Mouse (Mus musculus) T-cell, adult 2 months (primary cell): ENCODE measurements around the gene Ciao2a.

ENCODE experiments used
- DNase-seq: peaks from one replicate; pipeline ENCODE4 v3.0.0; 2022; ENCODE audit warnings: low spot score

Ciao2a gene

GRCm38 (mm10) chr9:66162995-66163394 lies 36.6 kb downstream of the Ciao2a start:
- no peak for DNase-seq

DNA sequence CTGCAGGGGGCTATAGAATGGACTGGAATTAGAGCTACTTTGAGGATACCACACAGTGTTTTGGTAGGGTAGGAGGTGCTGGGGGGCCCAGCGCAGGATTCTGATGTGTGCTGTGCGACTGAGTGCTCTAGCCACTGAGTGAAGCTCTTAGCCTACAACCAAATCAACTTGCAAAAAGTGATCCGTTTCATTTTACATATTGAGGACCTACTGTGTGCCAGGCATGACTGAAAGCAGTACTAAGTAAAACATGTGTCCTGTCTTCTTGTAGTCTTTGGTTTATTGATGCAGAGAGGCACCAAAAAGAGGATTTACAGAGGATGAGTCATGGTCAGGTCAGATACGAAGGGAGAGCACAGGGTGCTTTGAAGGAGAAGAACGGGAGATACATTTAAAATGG lies 40.8 kb downstream of the Ciao2a start:
- no peak for DNase-seq

DNA sequence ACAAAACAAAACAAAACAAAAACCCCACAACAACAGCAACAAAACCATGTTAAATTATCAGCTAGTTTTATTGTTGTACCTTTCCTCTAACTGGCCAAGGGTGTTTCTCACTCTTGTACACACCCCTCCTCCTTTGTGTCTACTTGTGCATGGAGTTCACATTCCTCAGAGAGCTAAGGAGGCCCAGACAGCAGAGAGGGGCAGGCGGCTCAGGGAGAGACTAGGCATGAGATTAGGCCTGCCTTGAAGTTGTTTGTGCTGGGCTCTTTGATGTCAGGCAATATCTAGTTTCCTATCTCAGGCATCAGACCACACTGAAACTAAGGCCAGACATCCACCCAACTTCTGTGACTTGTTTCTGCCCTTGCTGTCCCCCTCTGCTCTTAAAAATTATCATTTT lies 41.8 kb downstream of the Ciao2a start:
- DNase-seq, result no peak

GRCm38 (mm10) chr9:66170506-66170905 lies 44.1 kb downstream of the Ciao2a start:
- no peak for DNase-seq

DNA sequence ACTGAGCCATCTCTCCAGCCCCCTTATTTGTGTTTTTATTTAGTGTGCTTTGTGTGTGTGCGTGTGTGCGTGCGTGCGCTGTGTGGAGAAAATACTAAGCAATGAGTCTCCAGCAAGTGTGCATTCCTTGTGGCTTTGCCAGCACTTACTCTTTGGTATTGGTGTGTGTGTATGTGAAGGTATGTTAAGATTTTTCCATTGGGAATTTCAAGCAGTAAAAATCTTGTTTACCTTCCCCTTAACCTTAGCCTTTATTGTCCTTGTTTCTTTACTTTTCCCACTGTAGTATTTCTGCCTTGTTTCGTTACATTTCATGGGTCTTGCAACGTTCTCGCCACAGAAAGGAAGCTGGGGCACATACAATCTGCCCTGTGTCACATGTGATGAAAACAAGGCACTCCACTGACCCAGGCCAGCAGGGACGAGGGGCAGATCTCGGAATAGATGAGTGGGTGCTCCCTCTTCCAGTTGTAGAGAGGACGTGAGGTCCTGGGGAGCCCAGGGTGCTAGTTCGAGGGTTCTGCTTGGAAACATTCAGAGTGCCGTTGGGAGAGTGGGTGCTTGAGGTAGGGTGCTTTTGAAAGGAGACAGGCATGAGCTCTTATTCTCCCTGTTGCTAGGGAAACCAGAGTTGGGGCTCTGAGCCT lies 45.0 kb downstream of the Ciao2a start:
- no peak for DNase-seq

GRCm38 (mm10) chr9:66173316-66173855 lies 47.0 kb downstream of the Ciao2a start:
- DNase-seq, result no peak

GRCm38 (mm10) chr9:66174985-66175384 lies 48.6 kb downstream of the Ciao2a start:
- DNase-seq, result no peak

DNA sequence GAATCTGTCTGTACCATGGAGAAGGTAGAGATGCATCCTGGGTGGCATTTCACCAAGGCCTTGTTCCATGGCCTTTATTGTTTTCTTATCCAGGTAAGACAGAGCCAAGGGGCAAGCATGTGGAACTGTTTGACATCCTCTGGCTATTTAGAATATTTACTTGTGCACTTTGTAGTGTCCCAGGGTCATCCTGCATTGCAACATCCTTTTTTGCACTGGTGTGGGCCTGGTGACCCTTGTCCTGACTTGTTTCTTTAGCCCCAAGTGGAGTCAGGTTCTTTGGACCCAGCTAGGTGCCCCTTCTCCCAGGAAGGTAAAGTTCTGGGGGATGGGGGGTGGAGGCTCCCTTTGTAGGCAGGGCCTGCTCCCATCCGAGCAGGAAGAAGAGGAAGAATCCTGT lies 51.6 kb downstream of the Ciao2a start:
- no peak for DNase-seq

GRCm38 (mm10) chr9:66179795-66180194 lies 53.4 kb downstream of the Ciao2a start:
- no peak for DNase-seq

DNA sequence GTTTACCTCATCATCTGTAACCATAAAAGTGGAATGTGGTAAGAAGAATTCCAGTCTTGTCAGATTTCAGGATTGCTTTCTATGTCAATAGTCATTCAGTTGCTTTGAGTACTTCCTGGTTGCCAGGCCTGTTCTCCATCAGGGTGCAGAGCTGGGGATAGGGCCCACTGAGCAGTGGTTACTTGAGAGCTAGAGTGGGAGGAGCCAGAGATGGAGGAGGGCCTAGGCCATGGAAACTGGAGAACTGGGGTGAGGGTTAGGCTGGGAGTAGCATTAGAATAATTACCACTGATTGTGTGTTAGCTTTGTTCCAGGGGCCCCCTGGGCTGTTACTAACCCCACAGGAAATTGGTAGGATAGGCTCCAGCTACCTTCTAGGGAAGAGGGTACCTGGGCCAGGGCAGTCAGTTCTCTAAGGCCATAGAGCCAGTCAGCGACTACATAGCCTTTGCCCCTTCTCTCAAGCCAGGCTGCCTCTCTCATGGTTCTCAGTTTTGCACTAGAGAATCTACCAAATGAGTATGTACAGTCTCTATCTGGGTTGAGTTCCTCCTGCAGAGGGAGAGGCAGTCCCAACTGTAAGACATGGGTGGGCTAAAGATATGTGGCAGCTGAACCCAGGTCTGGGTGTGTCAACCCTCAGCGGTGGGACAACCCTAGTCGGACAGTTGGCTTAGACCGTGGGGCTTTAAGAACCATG lies 54.9 kb downstream of the Ciao2a start:
- DNase-seq, result no peak

DNA sequence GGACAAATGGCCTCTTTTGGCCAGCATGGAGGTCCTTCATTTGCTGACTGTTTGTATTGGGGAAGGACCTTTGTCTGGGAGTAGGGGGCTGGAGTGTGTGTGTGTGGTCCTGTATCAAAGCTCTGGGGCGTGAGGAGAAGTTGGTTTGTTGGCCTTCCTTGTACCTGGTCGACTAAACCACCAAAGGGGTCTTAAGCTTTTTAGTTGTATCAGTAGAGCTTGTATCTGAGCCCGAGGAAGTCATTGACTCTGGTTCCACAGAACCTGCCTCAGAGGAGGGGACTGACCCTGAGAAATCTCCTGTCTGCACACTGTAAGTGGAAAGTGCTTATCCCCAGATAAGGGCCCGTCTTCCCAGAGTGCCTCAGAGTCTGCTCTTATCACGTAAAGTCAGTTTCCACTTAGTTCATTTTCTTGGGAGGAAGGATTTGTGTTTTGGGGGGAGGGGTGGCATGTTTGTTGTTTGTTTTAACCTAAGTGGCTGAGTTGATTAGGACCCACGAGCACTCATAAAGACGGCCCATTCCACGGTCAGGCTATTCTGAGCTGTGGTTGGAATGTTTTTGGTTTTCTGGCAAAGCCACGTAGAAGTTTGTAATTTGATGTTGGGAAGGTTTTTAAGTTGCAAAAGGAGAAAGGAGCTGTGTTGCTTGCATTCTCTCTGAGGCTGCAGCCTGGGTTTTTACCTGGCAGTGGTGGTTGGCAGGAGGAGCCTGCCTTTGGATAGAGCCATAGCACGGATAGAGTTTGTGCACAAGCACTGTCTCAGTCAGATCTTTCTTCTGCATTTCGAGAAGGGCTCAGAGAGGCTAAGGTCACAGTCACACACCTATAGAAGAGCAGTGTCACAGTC lies 55.6 kb downstream of the Ciao2a start:
- DNase-seq, result no peak

- no peak for DNase-seq
Observed at GRCm38 (mm10) chr9:66182679-66182993, 56.2 kb downstream of the Ciao2a start.

DNA sequence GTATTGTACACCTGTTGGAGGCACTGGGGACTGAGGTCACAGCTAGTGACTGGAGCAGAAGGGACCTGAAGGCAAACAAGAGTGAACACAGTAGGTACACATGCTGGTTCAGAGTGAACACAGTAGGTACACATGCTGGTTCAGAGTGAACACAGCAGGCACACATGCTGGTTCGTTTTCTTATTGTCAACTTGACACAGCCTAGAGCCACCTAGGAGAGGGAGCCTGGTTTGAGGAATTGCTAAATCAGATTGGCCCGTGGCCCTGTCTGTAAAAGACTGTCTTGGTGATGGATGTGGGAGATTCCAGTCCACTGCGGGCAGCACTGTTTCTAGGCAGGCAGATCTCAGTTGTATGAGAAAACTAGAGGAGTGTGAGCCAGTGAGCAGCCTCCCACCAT lies 56.6 kb downstream of the Ciao2a start:
- no peak for DNase-seq

- no peak for DNase-seq
Observed at GRCm38 (mm10) chr9:66184572-66184971, 58.2 kb downstream of the Ciao2a start.

GRCm38 (mm10) chr9:66186426-66186825 lies 60.0 kb downstream of the Ciao2a start:
- no peak for DNase-seq
